In the genomic region with DNA sequence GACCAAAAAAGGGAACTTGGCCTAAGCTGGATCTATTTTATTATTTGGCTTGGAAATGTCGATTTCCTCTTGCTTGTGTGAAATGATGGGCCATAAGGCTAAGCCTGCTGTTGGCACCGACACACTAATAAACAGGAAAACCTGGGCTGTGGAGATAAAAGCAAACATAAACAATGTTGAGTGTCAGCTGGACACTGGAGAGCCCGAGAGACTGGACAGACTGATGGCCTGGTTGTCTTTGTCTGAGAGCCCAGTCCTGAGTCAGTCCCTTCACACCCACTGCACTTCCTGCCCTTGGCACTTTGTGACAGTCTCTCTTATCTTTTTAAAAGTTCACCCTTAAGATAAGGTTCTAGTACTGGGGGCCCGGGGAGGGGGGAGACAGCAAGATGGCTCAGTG, we compare ENCODE assay signal across 21 mouse cellular contexts. TPM values are rescaled to one million over a fixed set of nuclear protein-coding genes. Genes with fewer than 3 reads are reported as not detected.
DNase-seq lines count a peak whose midpoint lies in the region; ATAC-seq lines count a peak whose summit lies in the region.
"Had no signal": no experiment of that assay in that cellular context is flagged by ENCODE, and none has a peak within 500 bp of the region (broad histone marks: within the 10 kb centered on the region; RNA-seq: fewer than 3 reads in every experiment).

No protein-coding gene starts in this region.

- no peak overlapping the region for H3K4me2 ChIP-seq in heart, embryonic 11.5 days
- H3K4me2 ChIP-seq in kidney, embryonic 14.5 days (replicated peaks; ENCODE audit: low read depth, low read length), result no peak overlapping the region
- H3K4me2 ChIP-seq: embryonic facial prominence, embryonic 12.5 days; liver, embryonic 13.5 days had no signal

- H3K9ac ChIP-seq in heart, embryonic 11.5 days (ENCODE audit: low read depth, low read length), result no peak overlapping the region
- H3K9ac ChIP-seq in kidney, embryonic 14.5 days (ENCODE audit: low read depth, low read length), result no peak overlapping the region
- H3K9ac ChIP-seq: embryonic facial prominence, embryonic 12.5 days; liver, embryonic 13.5 days had no signal

- H3K4me1 ChIP-seq in heart, embryonic 11.5 days (ENCODE audit: control insufficient read depth, insufficient read depth, low read length), result no peaks in the 10 kb centered on the region
- H3K4me1 ChIP-seq in kidney, embryonic 14.5 days (ENCODE audit: control insufficient read depth, insufficient read depth, low read length), result no peaks in the 10 kb centered on the region
- H3K4me1 ChIP-seq: embryonic facial prominence, embryonic 12.5 days had no signal

- DNase-seq in heart, adult 11 months, result peak; percentile 94
- peak; percentile 21 to 49 for DNase-seq in kidney, adult 8-10 months
- peak; percentile 26 for DNase-seq in adrenal gland, postnatal 14 days
- peak; percentile 70 for DNase-seq in lung, postnatal 25 days (ENCODE audit: low spot score)
- no peak for DNase-seq in layer of hippocampus, postnatal 36 days
- DNase-seq in layer of hippocampus, postnatal 14 days (ENCODE audit: low spot score in 2 of 2), result no peak
- DNase-seq: cerebellum, adult 11 months; cerebellum, postnatal 36 days; gastrocnemius, postnatal 14 days; heart, postnatal 10 days; liver, embryonic 13.5 days; right cerebral cortex, postnatal 25 days; thymus, postnatal 4 days had no signal

- no peaks in the 10 kb centered on the region for H3K9me3 ChIP-seq in heart, embryonic 11.5 days (replicated peaks; ENCODE audit: control insufficient read depth, low read length)
- no peaks in the 10 kb centered on the region for H3K9me3 ChIP-seq in kidney, embryonic 14.5 days (ENCODE audit: control insufficient read depth, low read length)
- H3K9me3 ChIP-seq: embryonic facial prominence, embryonic 12.5 days; liver, embryonic 13.5 days had no signal

- H3K27me3 ChIP-seq in heart, embryonic 11.5 days (ENCODE audit: control insufficient read depth, insufficient read depth, low read length), result no peaks in the 10 kb centered on the region
- no peaks in the 10 kb centered on the region for H3K27me3 ChIP-seq in kidney, embryonic 14.5 days (ENCODE audit: control insufficient read depth, insufficient read depth, low read length)
- H3K27me3 ChIP-seq: embryonic facial prominence, embryonic 12.5 days; liver, embryonic 13.5 days had no signal

- WGBS in heart, embryonic 11.5 days (ENCODE audit: insufficient replicate concordance), result 29% methylated on average over 4 of the region's 4 CpGs
- 57% methylated on average over 4 of the region's 4 CpGs for WGBS in kidney, embryonic 14.5 days

- H3K4me3 ChIP-seq in heart, embryonic 11.5 days (ENCODE audit: low read depth, low read length), result no peak overlapping the region
- no peak overlapping the region for H3K4me3 ChIP-seq in kidney, embryonic 14.5 days (ENCODE audit: low read length)
- H3K4me3 ChIP-seq: embryonic facial prominence, embryonic 12.5 days; left cerebral cortex, adult 2 months; liver, embryonic 13.5 days had no signal

- no peak overlapping the region for H3K27ac ChIP-seq in heart, embryonic 11.5 days (ENCODE audit: low read depth, low read length)
- H3K27ac ChIP-seq in kidney, embryonic 14.5 days (ENCODE audit: low read depth, low read length), result no peak overlapping the region
- H3K27ac ChIP-seq: embryonic facial prominence, embryonic 12.5 days; hindbrain, postnatal 0 days; left cerebral cortex, adult 2 months; liver, embryonic 13.5 days had no signal

- no peaks in the 10 kb centered on the region for H3K36me3 ChIP-seq in heart, embryonic 11.5 days (ENCODE audit: control insufficient read depth, insufficient read depth, low read length)
- H3K36me3 ChIP-seq in kidney, embryonic 14.5 days (ENCODE audit: control insufficient read depth, insufficient read depth, low read length), result no peaks in the 10 kb centered on the region
- H3K36me3 ChIP-seq: embryonic facial prominence, embryonic 12.5 days; liver, embryonic 13.5 days had no signal

- ATAC-seq in heart, embryonic 11.5 days (replicated peaks; ENCODE audit: insufficient number of reproducible peaks, low FRiP score, low TSS enrichment), result no peak
- ATAC-seq in kidney, embryonic 14.5 days (ENCODE audit: low FRiP score, low TSS enrichment), result no peak
- ATAC-seq: hindbrain, postnatal 0 days had no signal

RNA-seq across cellular contexts. Expression of gene Hexa, which starts 16.4 kb away (rescaled TPM):
- 67.1 and 76.9 TPM in 2 replicates for polyA plus RNA-seq in heart, embryonic 11.5 days (2014; fragmentation: Nextera tagmentation; extraction: Ambion mirVana)
- polyA plus RNA-seq in kidney, embryonic 14.5 days (2014; fragmentation: Nextera tagmentation; extraction: Ambion mirVana), result 47.3 and 58.1 TPM in 2 replicates
- 81.3 and 83.2 TPM in 2 replicates for total RNA-seq in adrenal gland, postnatal 14 days (2021)
- 10 to 100 TPM; 50.9 to 51.6 TPM for total RNA-seq in layer of hippocampus, postnatal 36 days (2021)
- total RNA-seq in layer of hippocampus, postnatal 14 days (2021), result 10 to 100 TPM; 32.6 to 39.1 TPM

RNA-seq across cellular contexts. Expression of gene Tmem202, which starts 16.7 kb away (rescaled TPM):
- polyA plus RNA-seq in heart, embryonic 11.5 days (2014; fragmentation: Nextera tagmentation; extraction: Ambion mirVana), result 0.39 and 0.41 TPM in 2 replicates
- 0.19 TPM in 1 of 2 replicates, not detected in the other for polyA plus RNA-seq in kidney, embryonic 14.5 days (2014; fragmentation: Nextera tagmentation; extraction: Ambion mirVana)
- 0.82 and 1.7 TPM in 2 replicates for total RNA-seq in adrenal gland, postnatal 14 days (2021)
- total RNA-seq in layer of hippocampus, postnatal 36 days (2021), result 1 to 10 TPM; 2.1 to 2.7 TPM
- 1 to 10 TPM; 2.4 to 2.7 TPM for total RNA-seq in layer of hippocampus, postnatal 14 days (2021)
- total RNA-seq: megakaryocyte-erythroid progenitor cell, adult 5-6 weeks had no signal
- polyA plus RNA-seq: embryonic facial prominence, embryonic 12.5 days; liver, embryonic 13.5 days; neural tube, embryonic 11.5 days had no signal

RNA-seq across cellular contexts. Expression of gene Arih1, which starts 36.5 kb away (rescaled TPM):
- 15.3 and 15.4 TPM in 2 replicates for polyA plus RNA-seq in heart, embryonic 11.5 days (2014; fragmentation: Nextera tagmentation; extraction: Ambion mirVana)
- polyA plus RNA-seq in kidney, embryonic 14.5 days (2014; fragmentation: Nextera tagmentation; extraction: Ambion mirVana), result 18.3 and 24.5 TPM in 2 replicates
- 94.2 and 107 TPM in 2 replicates for total RNA-seq in adrenal gland, postnatal 14 days (2021)
- 100 to 1,000 TPM; 108 to 111 TPM for total RNA-seq in layer of hippocampus, postnatal 36 days (2021)
- total RNA-seq in layer of hippocampus, postnatal 14 days (2021), result 10 to 100 TPM; 91.1 to 93.3 TPM

RNA-seq across cellular contexts. Expression of gene Celf6, which starts 54.8 kb away (rescaled TPM):
- 0.07 and 0.23 TPM in 2 replicates for polyA plus RNA-seq in heart, embryonic 11.5 days (2014; fragmentation: Nextera tagmentation; extraction: Ambion mirVana)
- polyA plus RNA-seq in kidney, embryonic 14.5 days (2014; fragmentation: Nextera tagmentation; extraction: Ambion mirVana), result not detected in 2 replicates
- 4.3 and 6.9 TPM in 2 replicates for total RNA-seq in adrenal gland, postnatal 14 days (2021)
- total RNA-seq in layer of hippocampus, postnatal 36 days (2021), result 10 to 100 TPM; 28.6 to 29.8 TPM
- 10 to 100 TPM; 26.7 to 33.8 TPM for total RNA-seq in layer of hippocampus, postnatal 14 days (2021)
- total RNA-seq: gastrocnemius, postnatal 14 days; heart, postnatal 10 days; megakaryocyte-erythroid progenitor cell, adult 5-6 weeks had no signal
- polyA plus RNA-seq: limb, embryonic 11.5 days had no signal

Comparison
In these comparisons a context has a peak if more than half of its experiments do, and no peak if none do; other contexts are left out.
1. DNase-seq: peak in heart, adult 11 months (single experiment), kidney, adult 8-10 months (2 of 2), adrenal gland, postnatal 14 days (single experiment) and lung, postnatal 25 days (single experiment); none in layer of hippocampus, postnatal 36 days (0 of 2) and layer of hippocampus, postnatal 14 days (0 of 2).